21 mouse cellular contexts compared by ENCODE assay signal in the genomic region with DNA sequence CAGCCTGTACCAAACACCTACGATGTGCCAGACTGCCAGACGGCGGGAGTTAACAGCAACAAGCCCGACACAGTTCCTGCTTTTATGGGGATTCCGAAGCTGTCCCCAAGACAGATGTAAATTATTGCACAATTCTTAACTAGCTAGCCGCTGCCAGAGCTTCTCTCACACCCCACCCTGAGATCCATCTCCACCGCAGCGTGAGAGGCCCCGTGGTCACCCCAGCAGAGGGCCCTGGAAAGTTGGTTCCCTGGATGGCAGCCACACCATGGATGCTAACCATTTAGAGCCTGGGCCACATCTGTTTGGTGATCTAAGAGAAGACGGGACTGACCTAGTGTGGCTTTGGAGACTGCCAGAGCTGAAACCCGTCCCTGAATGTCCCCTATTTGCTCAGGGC. TPM values are rescaled to one million over a fixed set of nuclear protein-coding genes. Genes with fewer than 3 reads are reported as not detected.
DNase-seq lines count a peak whose midpoint lies in the region; ATAC-seq and TF ChIP-seq lines count a peak whose summit lies in the region.
"Had no signal": no experiment of that assay in that cellular context is flagged by ENCODE, and none has a peak within 500 bp of the region (broad histone marks: within the 10 kb centered on the region; RNA-seq: fewer than 3 reads in every experiment).

No protein-coding gene starts in this region.

- H3K4me1 ChIP-seq in kidney, postnatal 0 days (replicated peaks; ENCODE audit: insufficient read depth, low read length) = peaks cover 45% of the 10 kb centered on the region

- H3K4me3 ChIP-seq in kidney, postnatal 0 days (replicated peaks; ENCODE audit: low read depth, low read length) = no peak overlapping the region
- H3K4me3 ChIP-seq: erythroblast, embryonic 14.5 days; hindbrain, embryonic 13.5 days; neural tube, embryonic 13.5 days had no signal

- H3K27me3 ChIP-seq in kidney, postnatal 0 days (ENCODE audit: insufficient read depth, low read length) = no peaks in the 10 kb centered on the region

- peak; percentile 58 for DNase-seq in kidney, postnatal 0 days (ENCODE audit: low spot score)
- DNase-seq in kidney, adult 18-20 months = no peak
- DNase-seq in gastrocnemius, adult 18-20 months (ENCODE audit: low spot score) = peak; percentile 33
- peak; percentile 44 for DNase-seq in gastrocnemius, postnatal 10 days
- peak; percentile 38 for DNase-seq in heart, postnatal 4 days
- no peak for DNase-seq in left cerebral cortex, adult 11 months (ENCODE audit: low spot score)
- DNase-seq in cerebellum, adult 11-12 months = no peak
- DNase-seq: cerebellum, adult 11 months; kidney, adult 11 months; liver, postnatal 0 days; right cerebral cortex, postnatal 25 days; thymus, postnatal 4 days had no signal

- H3K9ac ChIP-seq in kidney, postnatal 0 days (ENCODE audit: low read depth, low read length) = no peak overlapping the region
- H3K9ac ChIP-seq: hindbrain, embryonic 13.5 days; liver, postnatal 0 days; neural tube, embryonic 13.5 days had no signal

- H3K36me3 ChIP-seq in kidney, postnatal 0 days (ENCODE audit: insufficient read depth, low read length) = no peaks in the 10 kb centered on the region
- H3K36me3 ChIP-seq: hindbrain, embryonic 13.5 days; neural tube, embryonic 13.5 days had no signal

- no peaks in the 10 kb centered on the region for H3K9me3 ChIP-seq in kidney, postnatal 0 days (replicated peaks; ENCODE audit: low read length)
- H3K9me3 ChIP-seq: hindbrain, embryonic 13.5 days; neural tube, embryonic 13.5 days had no signal

- H3K4me2 ChIP-seq in kidney, postnatal 0 days (ENCODE audit: low read length) = no peak overlapping the region
- H3K4me2 ChIP-seq: hindbrain, embryonic 13.5 days; neural tube, embryonic 13.5 days had no signal

- WGBS in kidney, postnatal 0 days = 32% methylated on average over 11 of the region's 11 CpGs

- no peak for ATAC-seq in kidney, postnatal 0 days (replicated peaks; ENCODE audit: low FRiP score, low read depth)
- ATAC-seq in monocyte, adult 5-6 weeks (replicated peaks; ENCODE audit: insufficient number of reproducible peaks, low FRiP score, low TSS enrichment, poor library complexity, severe bottlenecking) = no peak
- ATAC-seq: CD4-positive, CD25-positive, alpha-beta regulatory T cell, adult 4 months; forebrain, embryonic 14.5 days had no signal

- no peak overlapping the region for H3K27ac ChIP-seq in kidney, postnatal 0 days
- H3K27ac ChIP-seq: hindbrain, embryonic 13.5 days; neural tube, embryonic 13.5 days had no signal

- TF ChIP-seq CTCF in kidney, postnatal 0 days (IDR thresholded peaks at IDR 0.05; ENCODE audit: low read depth) = no peak

RNA-seq across cellular contexts. Expression of a gene that starts 4.2 kb away (rescaled TPM):
- 28.7 and 31.6 TPM in 2 replicates for polyA plus RNA-seq in kidney, postnatal 0 days (2015; fragmentation: Nextera tagmentation; extraction: Ambion mirVana)
- 1 to 10 TPM; 2.8 to 5.2 TPM for total RNA-seq in gastrocnemius, adult 18-20 months (2021)
- total RNA-seq in gastrocnemius, postnatal 10 days (2021) = 10 to 100 TPM; 21.2 to 27.4 TPM
- 10 to 100 TPM; 26.9 to 28.3 TPM for total RNA-seq in heart, postnatal 4 days (2021)
- total RNA-seq in monocyte, adult 5-6 weeks (2017) = 0.10 TPM in 1 of 3 replicates, not detected in the others
- total RNA-seq: MEL had no signal
- polyA plus RNA-seq: CD4-positive, CD25-positive, alpha-beta regulatory T cell, adult 4 months; erythroblast, embryonic 14.5 days had no signal

RNA-seq across cellular contexts. Expression of a gene that starts 27.9 kb away (rescaled TPM):
- 0.47 and 0.71 TPM in 2 replicates for polyA plus RNA-seq in kidney, postnatal 0 days (2015; fragmentation: Nextera tagmentation; extraction: Ambion mirVana)
- total RNA-seq in gastrocnemius, adult 18-20 months (2021) = 10 to 100 TPM; 41.3 to 43.9 TPM
- total RNA-seq in gastrocnemius, postnatal 10 days (2021) = 10 to 100 TPM in 1 of 2 experiments, 1 to 10 TPM in 1; 9.9 to 10.7 TPM
- total RNA-seq in heart, postnatal 4 days (2021) = 10 to 100 TPM; 21.3 to 24.6 TPM
- not detected in 3 replicates for total RNA-seq in monocyte, adult 5-6 weeks (2017)
- total RNA-seq: MEL had no signal
- polyA plus RNA-seq: CD4-positive, CD25-positive, alpha-beta regulatory T cell, adult 4 months; embryonic facial prominence, embryonic 11.5 days; erythroblast, embryonic 14.5 days; forebrain, embryonic 14.5 days; hindbrain, embryonic 13.5 days; liver, postnatal 0 days; neural tube, embryonic 13.5 days; stomach, embryonic 16.5 days had no signal

RNA-seq across cellular contexts. Expression of a gene that starts 33.0 kb away (rescaled TPM):
- polyA plus RNA-seq in kidney, postnatal 0 days (2015; fragmentation: Nextera tagmentation; extraction: Ambion mirVana) = 28.2 and 29.7 TPM in 2 replicates
- total RNA-seq in gastrocnemius, adult 18-20 months (2021) = 100 to 1,000 TPM; 307 to 316 TPM
- 100 to 1,000 TPM; 279 to 289 TPM for total RNA-seq in gastrocnemius, postnatal 10 days (2021)
- 100 to 1,000 TPM; 246 to 255 TPM for total RNA-seq in heart, postnatal 4 days (2021)
- 23.4 to 30.7 TPM (median 23.8 TPM) in 3 replicates for total RNA-seq in monocyte, adult 5-6 weeks (2017)

RNA-seq across cellular contexts. Expression of a gene that starts 46.1 kb away (rescaled TPM):
- 3.7 and 3.8 TPM in 2 replicates for polyA plus RNA-seq in kidney, postnatal 0 days (2015; fragmentation: Nextera tagmentation; extraction: Ambion mirVana)
- total RNA-seq in gastrocnemius, adult 18-20 months (2021) = not detected
- under 1 TPM; 0.38 to 0.59 TPM for total RNA-seq in gastrocnemius, postnatal 10 days (2021)
- total RNA-seq in heart, postnatal 4 days (2021) = under 1 TPM; 0.26 to 0.54 TPM
- total RNA-seq in monocyte, adult 5-6 weeks (2017) = not detected in 3 replicates
- total RNA-seq: MEL had no signal
- polyA plus RNA-seq: CD4-positive, CD25-positive, alpha-beta regulatory T cell, adult 4 months; erythroblast, embryonic 14.5 days; liver, postnatal 0 days had no signal

Comparison
In these comparisons a context has a peak if more than half of its experiments do, and no peak if none do; other contexts are left out.
1. DNase-seq: peak in kidney, postnatal 0 days (single experiment), gastrocnemius, adult 18-20 months (single experiment), gastrocnemius, postnatal 10 days (single experiment) and heart, postnatal 4 days (single experiment); none in kidney, adult 18-20 months (single experiment), left cerebral cortex, adult 11 months (single experiment) and cerebellum, adult 11-12 months (single experiment).
2. RNA of a gene that starts 27.9 kb away (total RNA-seq): 41.3 to 43.9 TPM in gastrocnemius, adult 18-20 months, 21.3 to 24.6 TPM in heart, postnatal 4 days and 9.9 to 10.7 TPM in gastrocnemius, postnatal 10 days; not detected in monocyte, adult 5-6 weeks; every median in the first group is over 10 times any median in the second.